Mouse (Mus musculus) hindbrain, embryonic 14.5 days (tissue): ENCODE data around the gene Ift22. TPM values are rescaled to one million over a fixed set of nuclear protein-coding genes. Genes with fewer than 3 reads are reported as not detected.

Experiments used
- ATAC-seq: fragments of 200-750 bp; cut with Nextera tagmentation; 2 replicates; pipeline ENCODE4 v1.8.0; 2017; ENCODE audit warnings: moderate number of reproducible peaks, mild to moderate bottlenecking, moderate TSS enrichment, moderate library complexity; ENCODE audit not compliant: low FRiP score
- DNase-seq: peaks from one replicate; pipeline ENCODE4 v3.0.0-alpha.2; 2015; ENCODE audit warnings: low spot score
- H3K27ac ChIP-seq: fragments of 300-500 bp; sonication (generic); 2 replicates; pipeline ENCODE4 v1.5.1; 2014; ENCODE audit warnings: mild to moderate bottlenecking, moderate library complexity
- H3K27me3 ChIP-seq: fragments of 300-500 bp; sonication (generic); 2 replicates; pipeline ENCODE4 v1.6.1; 2014; ENCODE audit warnings: mild to moderate bottlenecking, low read length, mixed read lengths; ENCODE audit not compliant: control insufficient read depth, insufficient read depth
- H3K36me3 ChIP-seq: fragments of 300-500 bp; sonication (generic); replicated peaks from 2 replicates; pipeline ENCODE4 v1.6.1; 2014; ENCODE audit not compliant: control insufficient read depth, insufficient read depth
- H3K4me1 ChIP-seq: fragments of 300-500 bp; sonication (generic); replicated peaks from 2 replicates; pipeline ENCODE4 v1.6.1; 2014; ENCODE audit warnings: antibody characterized with exemption, low read length, mixed read lengths; ENCODE audit not compliant: control insufficient read depth, insufficient read depth
- H3K4me2 ChIP-seq: fragments of 300-500 bp; sonication (generic); replicated peaks from 2 replicates; pipeline ENCODE4 v1.6.1; 2014; ENCODE audit warnings: mild to moderate bottlenecking, moderate library complexity
- H3K4me3 ChIP-seq: fragments of 300-500 bp; sonication (generic); replicated peaks from 2 replicates; pipeline ENCODE4 v1.5.1; 2014; ENCODE audit warnings: mild to moderate bottlenecking, low read length
- H3K9ac ChIP-seq: fragments of 300-500 bp; sonication (generic); 2 replicates; pipeline ENCODE4 v1.6.1; 2014
- H3K9me3 ChIP-seq: fragments of 300-500 bp; sonication (generic); 2 replicates; pipeline ENCODE4 v1.6.1; 2016; ENCODE audit warnings: low read length; ENCODE audit not compliant: control insufficient read depth
- WGBS: fragments of 180-500 bp; shearing (Covaris S2); extraction: QIAGEN DNeasy Blood & Tissue Kit; methylation state at CpG from one replicate; pipeline ENCODE4 v1.1.7; 2014; 5-methylcytosine and 5-hydroxymethylcytosine counted together
- polyA plus RNA-seq: library from polyadenylated mRNA; unstranded; fragments of >200 nt; fragmentation: Nextera tagmentation; extraction: Ambion mirVana; gene quantifications from 2 replicates; pipeline ENCODE4 v1.2.1, GENCODE M21; 2014

Gene Ift22
- polyA plus RNA-seq, 1 experiment from 2014 or later: 133 TPM

DNA sequence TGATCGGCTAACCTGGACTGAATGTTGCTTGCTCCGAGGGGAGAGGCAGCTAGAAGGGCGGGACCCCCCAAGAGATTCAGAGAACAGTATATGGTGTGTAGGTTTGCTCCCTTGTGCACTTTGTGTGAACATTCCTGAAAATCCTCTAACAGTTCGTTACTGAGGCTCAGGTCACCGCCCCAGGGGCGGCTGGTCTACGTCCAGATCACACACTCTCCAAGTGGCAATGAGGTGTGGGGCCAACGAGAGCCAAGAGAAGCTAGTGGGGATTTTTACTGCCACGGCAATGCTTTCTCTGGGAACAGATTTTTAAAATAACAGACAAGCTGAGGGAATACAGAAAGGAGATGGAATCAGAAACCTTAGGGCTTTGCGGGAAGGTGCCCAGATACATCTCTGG, 33.7 kb upstream of the Ift22 start:
- Histone ChIP-seq H3K9me3 (no peaks in the 10 kb centered on the region), H3K27ac (no peak overlapping the region), H3K36me3 (no peaks in the 10 kb centered on the region), H3K27me3 (no peaks in the 10 kb centered on the region), H3K4me3 (no peak overlapping the region), H3K4me1 (no peaks in the 10 kb centered on the region), H3K9ac (no peak overlapping the region), H3K4me2 (no peak overlapping the region)
- WGBS: 86% methylated on average over 10 of the region's 10 CpGs
- DNase-seq (no peak), ATAC-seq (no peak)

DNA sequence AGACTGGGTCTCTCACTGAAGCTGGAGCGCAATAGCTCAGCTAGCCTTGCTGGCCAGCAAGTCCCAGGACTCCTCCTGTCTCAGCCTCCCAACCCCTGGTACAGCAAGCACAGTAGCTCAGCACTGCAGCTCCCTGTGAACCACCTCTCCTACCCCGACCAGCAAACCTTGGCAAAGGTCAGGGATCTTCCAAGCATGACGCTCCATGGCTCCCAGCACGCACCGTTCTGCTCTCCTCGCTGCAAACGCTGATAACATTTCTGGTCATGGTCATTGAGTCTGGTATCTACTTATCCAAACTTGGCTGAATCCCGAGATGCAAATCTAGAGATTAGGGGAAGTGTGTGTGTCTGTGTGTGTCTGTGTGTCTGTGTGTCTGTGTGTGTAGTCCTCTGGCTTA, 27.8 kb upstream of the Ift22 start:
- peaks cover 27% of the 10 kb centered on the region for H3K27me3 ChIP-seq
- H3K27ac ChIP-seq: no peak overlapping the region
- no peak overlapping the region for H3K4me3 ChIP-seq
- H3K4me1 ChIP-seq: peaks cover 14% of the 10 kb centered on the region; the same call in 1 of the 2 replicates
- no peaks in the 10 kb centered on the region for H3K36me3 ChIP-seq
- no peak for ATAC-seq
- no peaks in the 10 kb centered on the region for H3K9me3 ChIP-seq
- WGBS: 86% methylated on average over 8 of the region's 8 CpGs
- no peak for DNase-seq
- H3K9ac ChIP-seq: no peak overlapping the region
- H3K4me2 ChIP-seq: no peak overlapping the region

DNA sequence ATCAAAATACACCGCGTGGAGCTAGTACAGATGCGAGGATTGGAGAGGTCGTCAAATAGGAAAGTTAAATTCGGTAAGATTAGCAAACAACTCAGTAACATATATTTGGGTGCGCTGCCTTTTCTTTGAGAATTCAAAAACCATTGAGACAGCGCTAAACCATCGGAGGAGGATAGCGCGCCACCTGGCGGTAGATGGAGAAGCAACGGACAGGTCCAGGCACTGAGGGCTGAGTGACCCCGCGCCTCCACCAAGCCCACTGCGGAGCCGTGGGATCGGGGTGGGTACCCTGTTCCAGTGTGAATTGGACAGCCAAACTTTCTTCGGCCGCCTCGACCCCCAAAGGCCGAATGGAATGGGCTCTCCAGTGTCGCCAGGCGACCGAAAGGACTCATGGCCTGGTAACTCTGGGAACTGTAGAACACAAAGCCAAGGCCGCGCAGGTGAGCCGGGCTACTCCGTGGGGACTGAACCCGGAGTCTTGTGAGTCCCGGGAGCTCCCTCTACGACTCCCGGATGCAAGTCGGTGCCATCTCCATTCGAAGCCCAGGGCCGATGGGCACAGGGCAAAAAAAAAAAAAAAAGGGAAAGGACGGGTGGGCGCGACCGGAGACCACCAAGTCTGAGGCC, 26.5 kb upstream of the Ift22 start:
- peak; percentile 89 for DNase-seq
- H3K36me3 ChIP-seq: no peaks in the 10 kb centered on the region
- no peaks in the 10 kb centered on the region for H3K9me3 ChIP-seq
- H3K9ac ChIP-seq: peak overlapping the region; percentile 48
- peaks cover 27% of the 10 kb centered on the region for H3K27me3 ChIP-seq
- 3% methylated on average over 39 of the region's 39 CpGs for WGBS
- H3K4me1 ChIP-seq: peaks cover 14% of the 10 kb centered on the region; the same call in 1 of the 2 replicates
- peak overlapping the region; percentile 43 for H3K4me3 ChIP-seq
- peak overlapping the region; percentile 57 for H3K4me2 ChIP-seq
- H3K27ac ChIP-seq: no peak overlapping the region
- peak; percentile 70; the same call in 1 of the 2 replicates for ATAC-seq

DNA sequence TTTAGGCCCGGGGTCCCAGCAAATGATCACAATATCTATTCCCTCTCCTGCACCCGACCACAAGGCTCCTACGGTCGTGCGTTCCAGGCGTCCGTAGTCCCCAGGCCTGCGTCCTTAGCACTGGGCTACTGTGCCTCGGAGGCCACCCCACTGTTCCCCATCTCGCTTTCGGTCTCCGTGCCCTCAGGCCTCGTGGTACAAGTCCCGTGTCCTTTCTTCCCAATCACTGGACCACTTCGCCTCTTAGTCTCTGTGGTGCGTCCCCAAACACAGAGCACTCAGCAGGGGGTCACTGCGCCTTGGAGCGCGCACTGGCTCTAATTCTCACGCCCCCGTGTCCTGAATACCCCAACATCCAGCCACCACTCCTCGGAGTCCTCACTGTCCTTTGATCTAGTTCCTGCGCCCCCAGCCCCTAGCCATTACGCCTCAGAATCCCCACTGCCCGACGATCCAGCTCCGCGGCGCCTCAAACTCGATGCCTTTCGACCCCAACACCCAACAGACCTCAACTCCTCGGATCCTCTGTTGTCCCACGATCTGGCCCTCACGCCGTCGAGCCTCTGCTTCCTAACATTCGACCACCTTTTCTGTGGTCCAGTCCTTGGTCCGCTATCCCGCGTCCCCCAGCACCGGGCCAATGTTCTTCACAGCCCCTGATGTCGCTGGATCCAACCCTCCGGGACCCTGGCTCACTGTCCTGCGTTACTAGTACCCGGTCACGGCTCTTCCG, 25.7 kb upstream of the Ift22 start:
- no peaks in the 10 kb centered on the region for H3K36me3 ChIP-seq
- DNase-seq (no peak), ATAC-seq (no peak)
- peaks cover 27% of the 10 kb centered on the region for H3K27me3 ChIP-seq
- H3K9ac ChIP-seq: peak overlapping the region; percentile 48
- H3K27ac ChIP-seq: no peak overlapping the region
- H3K4me1 ChIP-seq: peaks cover 14% of the 10 kb centered on the region; the same call in 1 of the 2 replicates
- H3K4me2 ChIP-seq: peak overlapping the region; percentile 57
- WGBS: under 1% methylated on average over 47 of the region's 47 CpGs
- no peaks in the 10 kb centered on the region for H3K9me3 ChIP-seq
- peak overlapping the region; percentile 43 for H3K4me3 ChIP-seq

- Histone ChIP-seq H3K27me3 (peaks cover 27% of the 10 kb centered on the region), H3K4me3 (peak within 1 kb of the TSS; percentile 43), H3K36me3 (no peaks in the 10 kb centered on the region), H3K27ac (no peak within 1 kb of the TSS), H3K4me1 (peaks cover 14% of the 10 kb centered on the region; the same call in 1 of the 2 replicates), H3K9ac (peak within 1 kb of the TSS; percentile 48), H3K4me2 (peak within 1 kb of the TSS; percentile 57), H3K9me3 (no peaks in the 10 kb centered on the region)
- ATAC-seq: peak; percentile 64
- WGBS: 1% methylated on average over 43 of the region's 44 CpGs
- DNase-seq: no peak
Observed at GRCm38 (mm10) chr5:136882788-136883439, 25.0 kb upstream of the Ift22 start, which contains the start of gene Col26a1. Col26a1 (minus strand) TSS chr5:136883209.

DNA sequence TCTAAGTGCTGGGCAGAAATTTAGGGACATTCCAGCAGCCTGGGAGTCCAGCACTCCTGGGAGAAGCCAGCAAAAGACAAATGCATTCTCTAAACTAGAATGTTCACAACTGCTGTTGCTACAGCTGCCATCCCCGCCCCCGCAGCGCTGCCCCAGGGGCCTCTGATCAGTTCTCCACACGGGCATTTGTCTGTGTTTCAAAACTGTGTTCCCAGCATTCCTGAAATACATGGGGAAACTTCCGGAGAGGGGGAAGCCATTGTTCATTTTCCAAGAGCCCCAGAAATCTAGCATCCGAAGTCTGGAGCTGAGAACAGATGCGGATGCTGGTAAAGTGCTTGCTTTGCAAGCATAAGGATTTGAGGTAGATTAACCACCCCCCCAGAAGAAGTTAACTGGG, 21.0 kb upstream of the Ift22 start:
- no peaks in the 10 kb centered on the region for H3K36me3 ChIP-seq
- WGBS: 36% methylated on average over 7 of the region's 7 CpGs
- peaks cover 8% of the 10 kb centered on the region; the same call in 1 of the 2 replicates for H3K4me1 ChIP-seq
- no peak overlapping the region for H3K27ac ChIP-seq
- H3K9ac ChIP-seq: no peak overlapping the region
- H3K4me2 ChIP-seq: no peak overlapping the region
- H3K27me3 ChIP-seq: peaks cover 21% of the 10 kb centered on the region
- no peak for DNase-seq
- no peak for ATAC-seq
- H3K4me3 ChIP-seq: no peak overlapping the region
- no peaks in the 10 kb centered on the region for H3K9me3 ChIP-seq

- no peak overlapping the region for H3K4me2 ChIP-seq
- DNase-seq: no peak
- H3K36me3 ChIP-seq: no peaks in the 10 kb centered on the region
- H3K27ac ChIP-seq: no peak overlapping the region; the same call in 1 of the 2 replicates
- WGBS: 68% methylated on average over 19 of the region's 19 CpGs
- H3K9ac ChIP-seq: no peak overlapping the region
- H3K4me1 ChIP-seq: no peaks in the 10 kb centered on the region
- H3K4me3 ChIP-seq: no peak overlapping the region
- H3K27me3 ChIP-seq: 0 out of 2 replicates have a peak, but pooled peaks cover 8% of the 10 kb centered on the region
- no peak for ATAC-seq
- no peaks in the 10 kb centered on the region for H3K9me3 ChIP-seq
Observed at GRCm38 (mm10) chr5:136888539-136889355, 19.2 kb upstream of the Ift22 start.

DNA sequence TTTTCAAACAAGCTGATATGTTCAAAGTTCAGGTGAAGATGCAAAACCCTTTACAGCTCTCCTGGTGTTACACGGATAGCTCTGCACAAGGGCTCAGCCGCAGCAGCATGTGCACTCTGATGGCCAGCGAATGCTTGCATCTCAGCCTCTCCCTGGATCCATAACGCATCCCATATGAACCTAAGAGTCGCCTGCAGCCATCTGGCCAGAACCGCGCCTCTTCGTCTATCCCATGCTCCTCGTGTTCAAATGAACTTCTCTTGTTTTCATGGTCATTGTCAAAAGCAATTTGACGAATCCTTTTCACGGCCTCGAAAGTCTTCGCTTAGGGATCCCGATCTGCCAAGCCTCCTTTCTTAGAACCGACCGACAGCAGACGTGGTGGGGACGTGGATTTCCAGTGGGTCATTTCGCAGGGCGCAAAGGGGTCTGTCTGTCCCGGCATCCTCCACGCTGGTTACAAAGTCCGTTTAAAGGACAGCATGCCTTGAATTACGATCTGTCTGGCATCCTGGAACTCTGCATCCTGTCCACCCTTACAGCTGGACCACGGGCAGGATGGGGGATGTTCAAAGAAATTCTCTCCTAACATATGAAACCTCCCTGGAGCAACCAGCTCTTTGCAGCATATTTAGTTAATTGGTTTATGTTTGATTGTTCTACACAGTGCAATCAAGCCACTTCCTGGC, 13.0 kb upstream of the Ift22 start:
- Histone ChIP-seq H3K36me3 (no peaks in the 10 kb centered on the region), H3K4me1 (no peaks in the 10 kb centered on the region), H3K27ac (no peak overlapping the region), H3K27me3 (no peaks in the 10 kb centered on the region), H3K9ac (no peak overlapping the region), H3K4me2 (no peak overlapping the region), H3K9me3 (no peaks in the 10 kb centered on the region), H3K4me3 (no peak overlapping the region)
- ATAC-seq: no peak
- no peak for DNase-seq
- 70% methylated on average over 25 of the region's 25 CpGs for WGBS
